Mouse (Mus musculus) spleen, postnatal 4 days (tissue): ENCODE measurements around the gene Adgrb3.
"Not testable (repeated sequence)": the region's sequence is repeated elsewhere in the genome, so short reads cannot be mapped to it uniquely, and the experiment has no call there.

Experiments used
- DNase-seq, 2 experiments: peaks; one replicate each; pipeline ENCODE4 v3.0.0; 2022; ENCODE audit warnings: low spot score in 2 of 2

Gene Adgrb3

GRCm38 (mm10) chr1:25745575-25745974, 83.9 kb downstream of the Adgrb3 start:
- no peak for DNase-seq

GRCm38 (mm10) chr1:25744736-25745135, 84.8 kb downstream of the Adgrb3 start:
- no peak for DNase-seq

GRCm38 (mm10) chr1:25729844-25730243, 99.7 kb downstream of the Adgrb3 start:
- no peak for DNase-seq

DNA sequence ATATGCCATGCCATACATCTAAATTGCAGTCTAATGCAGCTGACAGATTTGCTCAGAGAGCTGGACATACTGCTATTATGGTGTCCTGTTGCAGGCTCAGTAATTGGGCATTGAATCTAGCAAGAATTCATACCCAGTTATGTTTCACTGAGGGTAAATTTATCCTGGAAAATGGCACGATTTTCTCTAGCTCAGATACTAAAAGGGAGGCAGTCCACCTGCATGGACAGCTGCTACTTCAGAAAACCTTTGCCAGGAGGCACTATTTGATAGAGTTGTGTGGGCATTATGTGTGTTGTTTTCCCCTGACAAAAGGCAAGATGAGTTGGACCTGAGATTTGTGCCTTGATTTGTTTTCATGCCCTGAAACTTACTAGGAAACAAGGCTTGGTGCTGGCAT, 118.0 kb downstream of the Adgrb3 start:
- no peak for DNase-seq

- DNase-seq = no peak
Measured at GRCm38 (mm10) chr1:25706299-25706698, 123.2 kb downstream of the Adgrb3 start.

- no peak for DNase-seq
Measured at GRCm38 (mm10) chr1:25698702-25699250, 130.7 kb downstream of the Adgrb3 start.

GRCm38 (mm10) chr1:25697179-25697578, 132.3 kb downstream of the Adgrb3 start:
- no peak for DNase-seq

DNA sequence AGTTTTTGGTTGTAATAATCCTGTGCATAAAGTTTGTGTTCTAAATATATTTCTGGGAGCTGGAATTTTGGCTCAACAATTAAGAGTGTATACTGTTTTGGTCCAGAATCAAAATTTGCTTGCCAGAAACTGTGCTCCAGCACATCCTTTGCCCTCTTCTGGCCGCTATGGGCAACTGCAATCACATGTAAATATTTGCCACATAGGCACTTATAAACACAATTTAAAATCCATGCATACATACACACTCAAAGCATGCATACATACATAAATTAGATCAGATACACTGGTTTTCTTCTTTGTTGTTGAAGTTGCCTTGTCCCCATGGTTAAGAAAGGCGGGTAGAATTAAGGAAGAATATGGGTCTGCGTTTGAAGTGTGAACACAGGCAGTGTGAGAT, 132.7 kb downstream of the Adgrb3 start:
- no peak for DNase-seq

GRCm38 (mm10) chr1:25682118-25682517, 147.4 kb downstream of the Adgrb3 start:
- no peak for DNase-seq

DNA sequence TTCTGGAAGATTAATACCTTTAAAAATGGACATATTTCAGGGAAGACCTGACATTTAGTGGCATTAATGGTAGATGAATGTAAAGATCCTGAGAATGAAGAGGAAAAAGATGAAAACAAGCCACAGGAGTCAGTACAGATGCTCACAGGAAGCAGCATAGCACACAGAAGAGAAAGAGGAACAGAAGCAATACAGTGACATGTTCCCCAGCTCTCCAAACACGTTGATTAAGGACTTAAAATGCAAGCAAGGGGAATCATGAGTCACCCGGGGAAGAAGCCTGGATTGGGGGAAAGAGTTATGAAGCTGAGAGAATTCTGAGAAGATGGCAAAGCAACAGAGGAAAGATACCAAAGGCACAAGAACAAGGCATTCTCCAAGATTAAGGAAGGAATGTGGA, 149.9 kb downstream of the Adgrb3 start:
- no peak for DNase-seq

GRCm38 (mm10) chr1:25652717-25653116, 176.8 kb downstream of the Adgrb3 start:
- no peak for DNase-seq

GRCm38 (mm10) chr1:25644256-25644655, 185.3 kb downstream of the Adgrb3 start:
- no peak for DNase-seq

DNA sequence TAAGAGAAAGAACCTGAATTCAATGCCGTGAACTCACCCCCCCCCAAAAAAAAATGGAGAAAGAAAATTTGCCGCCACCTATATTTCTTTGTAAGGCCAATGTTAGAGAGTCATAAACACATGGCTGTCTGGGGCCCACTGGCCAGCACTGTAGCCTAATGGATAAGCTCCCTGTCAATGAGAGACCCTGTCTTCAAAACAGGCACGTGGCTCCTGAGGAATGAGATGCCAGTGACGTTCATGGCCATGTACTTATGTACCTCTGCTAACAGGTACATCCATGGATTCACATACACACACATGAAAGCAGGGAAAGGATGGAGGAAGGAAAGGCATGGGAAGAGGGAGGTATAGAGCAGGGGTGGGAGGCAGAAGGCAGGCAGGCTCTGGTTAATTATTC, 208.0 kb downstream of the Adgrb3 start:
- DNase-seq = no peak

GRCm38 (mm10) chr1:25616954-25617353, 212.6 kb downstream of the Adgrb3 start:
- no peak for DNase-seq

GRCm38 (mm10) chr1:25610776-25611175, 218.7 kb downstream of the Adgrb3 start:
- DNase-seq = not testable (repeated sequence)

- no peak for DNase-seq
Measured at GRCm38 (mm10) chr1:25598941-25599340, 230.6 kb downstream of the Adgrb3 start.

DNA sequence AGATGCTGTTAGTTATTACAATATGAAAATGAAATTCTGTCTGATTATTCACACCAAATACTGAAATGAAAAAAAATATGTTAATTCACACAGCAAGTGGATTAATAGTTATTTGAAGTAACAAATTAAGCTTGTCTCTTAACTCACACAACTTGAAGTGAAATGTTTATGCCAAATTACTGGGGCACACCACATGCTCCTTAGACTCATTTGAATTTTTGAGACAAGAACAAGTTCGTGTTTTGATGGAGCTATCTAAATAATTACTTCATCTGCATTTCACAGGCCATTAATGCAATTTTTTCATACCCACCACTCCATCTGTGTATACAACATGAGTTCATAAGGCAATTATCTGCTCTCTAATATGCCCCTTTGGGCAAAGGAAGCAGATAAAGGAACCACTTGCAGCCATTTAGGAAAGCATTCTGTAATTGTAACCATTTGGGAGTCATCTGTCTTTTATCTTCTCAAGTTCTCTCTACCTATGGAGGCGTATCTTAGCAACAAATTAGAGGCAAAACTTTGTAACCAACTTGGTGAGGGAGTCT, 240.9 kb downstream of the Adgrb3 start:
- no peak for DNase-seq

DNA sequence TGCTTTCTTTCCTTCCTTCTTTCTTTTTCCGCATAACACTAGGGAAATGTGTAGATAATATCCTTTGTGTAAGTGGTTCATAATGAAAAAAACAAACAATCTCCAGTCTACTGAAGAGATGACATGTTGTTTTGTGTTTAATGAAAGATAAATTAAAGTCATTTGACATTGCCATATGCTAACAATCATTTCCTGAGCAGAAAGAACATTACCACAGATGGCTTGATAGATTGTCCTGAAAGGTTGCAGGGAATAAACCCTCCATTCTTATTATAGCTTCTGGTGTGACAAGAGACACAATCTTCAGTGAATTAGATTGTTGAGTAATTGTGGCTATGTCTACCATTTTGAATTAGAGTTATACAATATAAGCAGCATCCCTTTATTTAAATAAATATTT, 247.8 kb downstream of the Adgrb3 start:
- no peak for DNase-seq

GRCm38 (mm10) chr1:25577836-25578235, 251.7 kb downstream of the Adgrb3 start:
- no peak for DNase-seq

GRCm38 (mm10) chr1:25576598-25576997, 252.9 kb downstream of the Adgrb3 start:
- DNase-seq = no peak

DNA sequence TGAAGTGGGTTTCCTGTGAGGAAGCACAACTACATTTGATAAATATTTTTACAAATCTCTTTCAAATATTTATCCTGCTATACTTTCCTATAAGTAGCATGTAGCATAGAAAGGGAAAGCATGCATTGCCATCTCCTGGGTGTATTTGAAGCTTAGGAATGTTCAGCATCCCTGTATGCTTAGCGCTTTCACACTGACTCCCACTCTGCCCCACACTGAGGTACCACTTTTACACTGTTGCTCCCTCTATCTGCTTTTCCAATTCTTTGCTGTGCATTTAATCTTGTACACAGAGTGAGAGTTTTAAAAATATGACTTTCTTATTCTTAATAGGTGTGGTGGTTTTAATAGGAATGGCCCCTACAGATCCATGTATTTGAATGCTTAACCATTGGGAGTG, 261.4 kb downstream of the Adgrb3 start:
- no peak for DNase-seq

DNA sequence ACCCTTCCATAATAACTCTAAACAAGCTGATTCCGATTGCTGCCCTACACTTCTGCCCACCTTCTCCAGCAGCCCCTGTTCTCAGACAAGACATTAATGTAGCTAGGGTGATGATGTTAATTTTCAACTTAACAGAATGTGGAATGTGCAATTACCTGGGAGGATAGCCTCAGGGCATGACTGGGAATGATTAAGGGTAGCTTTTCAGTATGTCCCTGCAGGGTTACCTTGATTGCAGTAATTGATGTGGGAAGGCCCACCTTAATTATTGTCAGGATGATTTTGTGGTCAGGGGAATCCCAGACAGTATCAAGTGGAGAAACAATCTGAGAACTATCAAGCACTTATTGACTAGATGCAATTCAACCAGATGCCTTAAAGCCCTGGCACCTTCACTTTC, 283.4 kb downstream of the Adgrb3 start:
- no peak for DNase-seq

DNA sequence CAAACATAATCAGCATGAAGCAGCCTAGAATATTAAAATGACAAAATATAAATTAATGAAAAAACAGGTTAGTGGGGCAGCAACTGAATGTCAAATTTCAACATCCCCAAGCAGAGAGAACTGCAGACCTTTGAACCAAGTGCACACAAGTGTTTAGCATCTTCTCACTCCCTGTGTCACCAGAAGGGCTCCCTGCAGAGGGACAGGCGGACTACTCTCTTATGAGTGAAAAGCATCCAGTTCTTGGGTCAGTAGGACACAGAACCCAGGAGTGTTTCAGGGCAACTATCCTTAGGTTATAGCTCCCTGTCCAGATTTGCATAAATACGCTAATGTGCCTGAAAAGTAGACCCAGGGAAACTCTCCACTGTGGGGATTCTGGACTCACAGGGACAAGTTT, 285.6 kb downstream of the Adgrb3 start:
- no peak for DNase-seq

GRCm38 (mm10) chr1:25542891-25543290, 286.6 kb downstream of the Adgrb3 start:
- no peak for DNase-seq
